Mouse (Mus musculus) gastrocnemius, postnatal 4 days (tissue): ENCODE data around the gene Csnk1g1. TPM values are rescaled to one million over a fixed set of nuclear protein-coding genes. Genes with fewer than 3 reads are reported as not detected.

Experiments
- DNase-seq, 2 experiments: peaks; one replicate each; pipeline ENCODE4 v3.0.0; 2021 to 2022; ENCODE audit warnings: low spot score in 2 of 2, mixed read lengths in 2 of 2
- total RNA-seq, 2 experiments: library from RNA; stranded (reverse); gene quantifications; 2 replicates each; pipeline ENCODE4 v1.2.3; 2021

The Csnk1g1 gene
- total RNA-seq, 2 experiments from 2014 or later, result 15.3 to 16.5 TPM

DNA sequence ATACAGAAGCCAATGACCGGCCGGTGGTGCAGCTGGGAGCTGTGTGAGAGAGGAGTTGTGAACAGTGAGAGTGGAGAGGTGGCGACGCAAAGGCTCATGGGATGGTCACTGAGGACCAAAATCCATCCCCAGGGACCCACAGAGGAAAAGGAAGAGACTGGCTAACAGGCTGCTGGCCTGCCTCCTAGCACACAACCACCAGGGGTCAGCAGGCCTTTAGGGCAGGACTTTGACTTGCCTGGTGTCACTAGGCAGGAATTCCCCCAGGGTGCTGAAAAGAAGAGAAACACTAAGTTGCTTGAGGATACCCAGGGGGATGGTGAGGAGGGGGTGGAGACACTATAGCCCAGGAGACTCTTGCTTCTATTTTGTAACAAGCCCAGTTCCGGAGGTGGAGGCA is 158.8 kb downstream of the Csnk1g1 start:
- peak in 1 of 2 experiments; percentile 45 for DNase-seq

- DNase-seq, result no peak
These were observed 159.3 kb downstream of the Csnk1g1 start for GRCm38 (mm10) chr9:66068056-66068455.

DNA sequence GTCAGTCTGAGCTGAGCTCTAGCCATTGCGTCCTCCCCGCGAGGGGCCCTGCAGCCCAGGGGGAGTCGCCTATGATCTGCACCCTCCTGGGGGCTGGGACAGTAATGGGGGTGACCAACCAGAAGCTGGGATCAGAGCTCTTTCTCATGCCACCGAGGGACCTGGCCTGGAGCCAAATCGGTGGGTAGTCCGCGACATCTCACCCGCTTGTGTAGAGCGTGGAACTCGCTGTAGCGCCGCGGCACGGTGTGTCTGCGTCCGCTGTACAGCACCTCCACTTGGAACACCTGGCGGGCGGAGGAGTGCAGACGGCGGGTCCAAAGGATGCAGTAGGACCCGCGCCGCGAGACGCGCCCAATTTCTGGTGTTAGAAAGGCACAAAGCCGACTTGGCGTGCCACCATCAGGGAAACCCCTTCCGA is 160.3 kb downstream of the Csnk1g1 start:
- DNase-seq, result peak in 1 of 2 experiments; percentile 39

DNA sequence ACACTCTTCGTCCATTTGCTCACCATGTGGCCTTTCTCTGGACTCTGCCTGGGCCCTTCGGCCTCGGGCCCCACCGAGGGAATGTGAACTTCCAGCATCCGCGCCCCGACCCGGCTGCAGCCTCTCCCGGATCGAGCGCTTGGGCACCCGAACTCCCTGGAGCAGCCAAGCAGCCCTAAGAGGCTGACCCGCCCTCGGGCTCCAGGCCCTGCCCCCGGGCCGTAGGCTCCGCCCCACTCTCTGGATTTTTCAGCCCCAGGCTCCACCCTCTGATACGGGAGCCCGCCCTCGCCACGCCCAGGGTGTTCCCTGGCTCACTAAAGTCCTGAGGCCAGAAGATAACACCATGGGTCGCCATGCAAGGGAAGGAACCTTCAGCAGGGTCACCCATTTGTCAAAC is 160.9 kb downstream of the Csnk1g1 start, which contains the start of gene Snx22:
Snx22 (minus strand) TSS at position 137 of the 400 bp plus-strand sequence.
- DNase-seq, result peak; percentile 63 to 77

GRCm38 (mm10) chr9:66070151-66070550 is 161.4 kb downstream of the Csnk1g1 start:
- no peak for DNase-seq

DNA sequence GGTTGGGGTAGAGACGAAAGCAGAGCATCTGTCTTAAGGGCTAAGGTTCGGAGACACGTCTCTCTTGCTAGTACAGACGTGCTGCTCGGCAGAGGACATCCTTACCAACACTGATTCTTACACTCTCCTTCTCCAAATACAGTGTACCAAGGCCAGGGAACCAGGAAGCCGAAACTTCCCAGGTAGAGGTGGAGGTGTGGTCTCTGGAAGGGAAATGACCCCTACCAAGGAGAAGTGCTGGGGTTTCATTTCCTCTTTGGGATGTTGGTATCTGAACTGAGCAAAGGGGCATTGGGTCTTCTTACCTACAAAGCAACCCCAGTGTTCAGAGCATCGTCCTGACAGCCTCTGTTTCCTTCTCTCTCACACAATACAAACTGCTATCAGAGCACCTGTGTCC is 164.0 kb downstream of the Csnk1g1 start:
- no peak for DNase-seq

DNA sequence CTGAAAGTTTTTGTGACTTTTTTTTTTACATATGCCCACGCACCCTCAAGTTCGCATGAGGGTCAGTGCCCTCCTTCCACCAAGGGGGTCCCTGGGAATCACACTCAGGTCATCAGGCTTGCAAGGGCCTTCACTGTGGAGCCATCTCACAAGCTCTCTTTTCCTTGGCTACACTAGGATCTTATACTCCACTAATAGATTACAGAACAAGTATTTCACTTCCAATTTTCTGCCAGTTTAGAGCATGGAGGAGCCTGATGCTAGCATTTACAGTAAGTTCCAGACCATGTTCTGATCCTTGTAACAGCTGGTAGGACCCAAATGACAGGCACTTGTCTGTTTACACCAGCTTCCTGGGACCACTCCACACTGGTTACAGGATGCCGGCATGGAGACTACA is 169.3 kb downstream of the Csnk1g1 start:
- DNase-seq, result no peak

DNA sequence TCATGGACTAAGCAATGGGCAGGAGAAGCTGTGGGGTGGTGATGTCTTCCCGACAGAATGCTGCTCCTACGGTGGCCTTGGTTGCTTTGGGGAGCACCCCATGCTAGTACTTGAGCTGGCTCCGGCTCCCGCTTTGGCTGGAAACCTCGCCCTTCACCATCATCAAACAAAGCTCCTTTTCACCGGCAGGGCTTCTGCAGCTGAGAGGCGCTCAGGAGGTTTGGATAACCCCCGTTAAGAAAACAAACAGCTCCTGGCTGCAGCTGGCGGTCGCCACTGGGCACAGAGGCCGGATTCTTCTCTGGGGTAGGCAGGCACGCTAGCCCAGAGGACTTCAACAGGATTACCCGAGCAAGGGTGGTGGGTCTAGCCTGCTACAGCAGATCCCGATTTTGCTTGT is 169.8 kb downstream of the Csnk1g1 start:
- DNase-seq, result no peak

DNA sequence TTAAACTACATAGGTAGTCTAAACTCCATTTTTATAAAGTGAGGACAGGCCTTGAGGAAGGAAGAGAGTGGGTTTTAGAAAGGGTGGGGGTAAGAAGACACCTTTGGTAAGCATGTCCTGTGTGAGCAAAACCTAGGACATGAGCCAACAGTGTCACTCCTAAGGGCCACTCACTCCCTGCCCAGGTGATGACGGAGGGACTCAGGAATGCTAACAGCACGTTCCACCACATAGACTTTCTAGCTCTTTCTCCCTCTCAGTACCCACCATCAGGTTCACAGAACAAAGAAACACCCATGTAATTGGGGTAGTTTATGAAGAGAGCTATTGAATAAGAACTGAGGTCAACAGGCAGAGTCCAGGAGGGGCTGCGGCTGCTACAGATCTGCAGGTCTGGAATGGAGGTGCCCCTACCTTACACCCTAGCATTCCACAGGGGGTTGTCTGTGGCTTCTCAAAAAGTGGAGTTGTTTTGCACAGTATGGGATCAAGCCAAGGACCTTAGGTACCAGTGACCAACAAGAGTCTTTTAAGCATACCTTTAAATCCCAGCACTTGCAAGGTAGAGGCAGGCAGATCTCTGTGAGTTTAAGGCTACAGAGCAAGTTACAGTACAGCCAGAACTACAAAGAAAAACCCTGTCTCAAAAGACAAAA is 172.2 kb downstream of the Csnk1g1 start:
- no peak for DNase-seq

GRCm38 (mm10) chr9:66081999-66082398 is 173.3 kb downstream of the Csnk1g1 start:
- DNase-seq, result no peak

GRCm38 (mm10) chr9:66084171-66084570 is 175.4 kb downstream of the Csnk1g1 start:
- DNase-seq, result no peak

DNA sequence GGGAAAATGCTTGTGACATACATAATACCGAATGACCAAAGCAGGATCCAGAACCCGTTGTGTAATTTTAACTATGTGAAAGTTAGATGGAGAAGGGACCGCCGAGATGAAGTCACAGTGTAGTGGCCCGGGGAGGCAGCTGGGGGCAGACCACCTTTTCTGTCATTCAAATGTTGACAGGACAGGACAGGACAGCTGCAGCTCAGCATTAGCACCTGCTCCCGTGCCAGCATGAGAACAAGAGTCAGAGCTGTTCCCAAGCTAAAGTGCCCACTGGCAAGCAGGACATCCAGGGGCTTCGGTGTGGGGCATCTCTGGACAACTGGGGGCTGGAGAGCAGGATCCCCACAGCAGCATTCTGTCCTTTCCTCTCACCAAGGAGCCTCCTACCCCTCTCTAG is 178.3 kb downstream of the Csnk1g1 start:
- no peak for DNase-seq

DNA sequence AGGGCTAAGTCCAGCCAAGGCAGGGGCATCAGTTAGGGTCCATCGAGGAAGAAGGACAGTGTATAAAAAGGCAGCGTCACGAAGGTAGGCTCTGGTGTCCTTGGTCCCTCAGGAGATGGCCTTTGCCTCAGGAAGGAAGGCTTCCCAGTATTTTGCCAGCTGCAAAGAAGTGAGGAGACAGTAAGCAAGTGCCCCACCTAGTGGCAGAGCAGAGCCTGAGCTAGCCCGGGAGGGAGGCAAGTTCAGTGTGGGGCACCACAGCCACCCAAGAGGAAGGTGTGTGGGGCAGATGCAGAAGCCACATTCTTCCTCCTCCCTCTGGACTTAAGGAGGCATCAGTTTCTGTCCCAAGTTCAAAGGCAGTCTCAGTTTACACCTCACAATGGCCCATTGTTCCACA is 179.7 kb downstream of the Csnk1g1 start:
- peak in 1 of 2 experiments; percentile 40 for DNase-seq

DNA sequence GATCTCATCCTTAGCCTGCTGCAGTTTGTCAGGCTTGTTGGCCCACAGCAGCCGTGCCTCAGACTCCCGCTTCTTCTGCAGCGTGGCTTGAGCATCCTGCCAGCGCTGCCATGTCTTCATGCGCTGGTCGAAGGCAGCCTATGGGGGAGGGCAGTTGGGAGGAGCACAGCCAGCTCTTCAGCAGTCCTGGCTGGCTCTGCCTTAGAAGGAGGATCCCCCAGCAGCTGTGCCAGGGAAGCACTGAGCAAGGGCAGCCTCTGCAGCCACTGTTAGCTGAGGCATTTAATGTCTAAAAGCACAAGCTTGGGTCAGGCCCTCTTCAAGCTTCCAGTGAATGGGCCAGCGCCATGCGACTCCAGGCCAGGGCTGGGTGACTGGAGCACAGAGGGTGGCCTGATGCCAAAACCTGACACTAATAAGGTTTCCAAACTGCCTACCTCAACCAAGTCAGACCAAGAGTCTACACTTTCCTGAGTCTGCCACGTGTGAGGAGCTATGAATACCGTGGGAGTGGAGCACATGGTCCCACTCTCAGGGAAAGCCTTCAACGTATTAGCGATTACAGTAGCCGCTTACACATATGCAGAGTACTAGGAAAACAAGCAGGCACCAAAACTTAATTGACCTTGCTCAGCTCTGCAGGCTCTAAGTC is 182.0 kb downstream of the Csnk1g1 start:
- DNase-seq, result no peak

GRCm38 (mm10) chr9:66091327-66092231 is 182.9 kb downstream of the Csnk1g1 start:
- DNase-seq, result no peak

DNA sequence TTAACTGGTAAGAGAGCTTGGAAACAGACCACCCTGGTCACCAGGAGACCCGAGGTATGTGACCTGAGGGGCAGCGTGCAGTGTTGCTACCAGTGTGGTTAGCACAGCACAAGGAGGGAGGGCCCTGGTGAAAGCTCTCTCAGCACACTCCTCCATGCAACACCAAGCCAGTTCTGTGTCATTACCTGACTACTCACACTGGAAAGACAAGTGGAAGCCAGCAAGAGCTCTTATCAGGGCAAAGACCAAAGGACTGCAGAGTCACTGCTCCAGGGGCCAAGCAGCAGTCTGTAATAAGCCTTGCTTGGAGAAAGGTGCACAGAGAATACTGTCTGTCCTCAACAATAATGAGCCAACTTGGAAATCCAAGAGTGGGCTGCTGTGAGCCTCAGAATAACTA is 183.9 kb downstream of the Csnk1g1 start:
- no peak for DNase-seq

Other genes starting within 250 kb of the Csnk1g1 start
- gene Oaz2, start 240.9 kb upstream of the Csnk1g1 start, total RNA-seq, result 100 to 1,000 TPM; 232 to 238 TPM
- gene Zfp609, start 81.4 kb upstream of the Csnk1g1 start, total RNA-seq, result 10 to 100 TPM; 34.1 to 39.0 TPM
- 10 to 100 TPM; 28.6 to 29.1 TPM for gene Pclaf, start 18.7 kb upstream of the Csnk1g1 start, total RNA-seq
- 10 to 100 TPM; 23.9 to 24.4 TPM for gene Trip4, start 130 bp upstream of the Csnk1g1 start, total RNA-seq
- gene Ppib, start 151.3 kb downstream of the Csnk1g1 start, total RNA-seq, result 100 to 1,000 TPM; 355 to 362 TPM
- under 1 TPM; 0.52 to 0.83 TPM for gene Snx22, start 160.8 kb downstream of the Csnk1g1 start, total RNA-seq
- gene Snx1, start 217.7 kb downstream of the Csnk1g1 start, total RNA-seq, result 10 to 100 TPM; 71.9 to 77.6 TPM
- gene Ciao2a, start 217.7 kb downstream of the Csnk1g1 start, total RNA-seq, result 10 to 100 TPM; 50.4 to 57.5 TPM
- 10 to 100 TPM; 10.2 to 12.3 TPM for gene Dapk2, start 249.3 kb downstream of the Csnk1g1 start, total RNA-seq